Mouse (Mus musculus) cerebral cortex, adult 2 months (tissue): ENCODE measurements around the gene Gpsm3.

ENCODE experiments used
- WGBS: fragments of 180-500 bp; shearing (Covaris S2); methylation state at CpG from one replicate; pipeline ENCODE4 v1.1.7; 2018; 5-methylcytosine and 5-hydroxymethylcytosine counted together

Gpsm3 gene

GRCm38 (mm10) chr17:34603375-34604060 lies 13.9 kb downstream of the Gpsm3 start, which contains the start of gene Rnf5:
Rnf5 (minus strand) TSS chr17:34603690.
- WGBS: under 1% methylated on average over 30 of the region's 30 CpGs

- 0% methylated on average over 35 of the region's 35 CpGs for WGBS
Measured at GRCm38 (mm10) chr17:34604061-34604508, 14.5 kb downstream of the Gpsm3 start, which contains the start of gene Agpat1. Agpat1 (plus strand) TSS chr17:34604262.

- 13% methylated on average over 24 of the region's 24 CpGs for WGBS
Measured at GRCm38 (mm10) chr17:34604511-34605237, 15.1 kb downstream of the Gpsm3 start.

- under 1% methylated on average over 30 of the region's 30 CpGs for WGBS
Measured at GRCm38 (mm10) chr17:34605609-34606008, 16.0 kb downstream of the Gpsm3 start.

GRCm38 (mm10) chr17:34606186-34607039 lies 16.8 kb downstream of the Gpsm3 start:
- WGBS: 13% methylated on average over 32 of the region's 32 CpGs

- 66% methylated on average over 7 of the region's 7 CpGs for WGBS
Measured at GRCm38 (mm10) chr17:34607997-34608396, 18.4 kb downstream of the Gpsm3 start.

- 78% methylated on average over 8 of the region's 8 CpGs for WGBS
Measured at GRCm38 (mm10) chr17:34611050-34611449, 21.4 kb downstream of the Gpsm3 start.

GRCm38 (mm10) chr17:34613054-34613645 lies 23.5 kb downstream of the Gpsm3 start:
- 65% methylated on average over 11 of the region's 11 CpGs for WGBS

- WGBS: 71% methylated on average over 10 of the region's 10 CpGs
Measured at GRCm38 (mm10) chr17:34613830-34614229, 24.2 kb downstream of the Gpsm3 start.

- 49% methylated on average over 6 of the region's 6 CpGs for WGBS
Measured at GRCm38 (mm10) chr17:34615871-34616270, 26.3 kb downstream of the Gpsm3 start, which contains the start of gene Egfl8. Egfl8 (minus strand) TSS chr17:34615971.

GRCm38 (mm10) chr17:34618999-34619398 lies 29.4 kb downstream of the Gpsm3 start:
- 25% methylated on average over 6 of the region's 6 CpGs for WGBS

GRCm38 (mm10) chr17:34621006-34621405 lies 31.4 kb downstream of the Gpsm3 start:
- 93% methylated on average over 8 of the region's 8 CpGs for WGBS

GRCm38 (mm10) chr17:34623161-34623560 lies 33.6 kb downstream of the Gpsm3 start:
- WGBS: 80% methylated on average over 9 of the region's 9 CpGs

GRCm38 (mm10) chr17:34624981-34625380 lies 35.4 kb downstream of the Gpsm3 start:
- 91% methylated on average over 3 of the region's 3 CpGs for WGBS

GRCm38 (mm10) chr17:34626062-34626772 lies 36.6 kb downstream of the Gpsm3 start:
- WGBS: 43% methylated on average over 16 of the region's 16 CpGs

- WGBS: 1% methylated on average over 18 of the region's 18 CpGs
Measured at GRCm38 (mm10) chr17:34626773-34627092, 37.1 kb downstream of the Gpsm3 start.

- WGBS: under 1% methylated on average over 45 of the region's 45 CpGs
Measured at GRCm38 (mm10) chr17:34627093-34627942, 37.7 kb downstream of the Gpsm3 start.

- WGBS: 1% methylated on average over 29 of the region's 29 CpGs
Measured at GRCm38 (mm10) chr17:34627943-34628643, 38.5 kb downstream of the Gpsm3 start, which contains the start of gene Ppt2. Ppt2 (minus strand) TSS chr17:34628510.

- 30% methylated on average over 5 of the region's 5 CpGs for WGBS
Measured at GRCm38 (mm10) chr17:34628644-34628967, 39.0 kb downstream of the Gpsm3 start.
